Mouse (Mus musculus): Measurements from ENCODE around the gene Card14. TPM values are rescaled to one million over a fixed set of nuclear protein-coding genes. Genes with fewer than 3 reads are reported as not detected.
"Not testable (repeated sequence)": the region's sequence is repeated elsewhere in the genome, so short reads cannot be mapped to it uniquely, and the experiment has no call there.

Card14 gene
- polyA plus RNA-seq, 1 experiment from 2014 or later: 0.37 TPM

DNA sequence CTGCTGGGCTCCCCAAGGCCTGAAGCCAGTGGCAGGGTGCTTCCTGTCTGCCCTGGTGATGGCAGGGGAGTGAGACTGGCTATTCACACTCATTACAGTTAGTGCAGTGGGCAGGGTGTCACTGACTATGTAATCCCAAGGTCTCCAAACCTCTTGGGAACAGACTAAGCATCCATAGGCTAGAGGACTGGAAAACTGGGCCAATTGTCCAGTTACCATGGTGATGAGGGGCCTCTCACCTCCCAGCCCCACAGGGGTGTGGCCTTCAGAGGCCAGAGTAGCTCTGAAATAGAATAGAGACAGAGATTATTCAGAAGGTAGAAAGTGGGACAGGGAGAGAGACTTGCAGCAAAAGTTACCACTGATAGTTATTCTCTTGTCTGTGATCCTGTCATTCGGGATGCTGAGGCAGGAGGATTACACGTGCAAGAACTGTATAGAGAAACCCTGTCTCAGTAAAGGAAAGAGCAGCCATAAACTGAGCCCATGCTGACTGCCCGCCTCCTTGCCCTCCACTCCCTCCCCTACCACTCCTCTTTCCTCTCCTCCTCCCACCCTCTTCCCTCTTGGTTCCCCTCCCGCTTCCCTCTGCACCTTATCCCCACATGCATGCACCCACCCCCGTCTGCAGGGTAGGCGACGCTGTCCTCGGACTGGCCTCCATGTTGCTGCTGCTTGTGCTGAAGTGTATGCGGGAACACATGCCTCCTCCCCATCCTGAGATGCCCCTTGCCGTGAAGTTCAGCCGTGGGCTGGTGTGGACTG is 55.4 kb downstream of the Card14 start:
- H3K4me3 ChIP-seq: no peak overlapping the region
- H3K4me1 ChIP-seq: peaks cover 8% of the 10 kb centered on the region
- H3K27me3 ChIP-seq (replicated peaks): no peaks in the 10 kb centered on the region
- no peak for ATAC-seq (ENCODE audit: extremely low read depth, insufficient number of reproducible peaks, low FRiP score, low TSS enrichment)
- WGBS: 37% methylated on average over 11 of the region's 11 CpGs
- H3K36me3 ChIP-seq: peaks cover 76% of the 10 kb centered on the region
- H3K9ac ChIP-seq: no peak overlapping the region
- no peak overlapping the region for H3K27ac ChIP-seq (replicated peaks)
- H3K4me2 ChIP-seq: peak overlapping the region; percentile 5; the same call in 1 of the 2 replicates
- H3K9me3 ChIP-seq: peaks cover 4% of the 10 kb centered on the region; the same call in 1 of the 2 replicates

DNA sequence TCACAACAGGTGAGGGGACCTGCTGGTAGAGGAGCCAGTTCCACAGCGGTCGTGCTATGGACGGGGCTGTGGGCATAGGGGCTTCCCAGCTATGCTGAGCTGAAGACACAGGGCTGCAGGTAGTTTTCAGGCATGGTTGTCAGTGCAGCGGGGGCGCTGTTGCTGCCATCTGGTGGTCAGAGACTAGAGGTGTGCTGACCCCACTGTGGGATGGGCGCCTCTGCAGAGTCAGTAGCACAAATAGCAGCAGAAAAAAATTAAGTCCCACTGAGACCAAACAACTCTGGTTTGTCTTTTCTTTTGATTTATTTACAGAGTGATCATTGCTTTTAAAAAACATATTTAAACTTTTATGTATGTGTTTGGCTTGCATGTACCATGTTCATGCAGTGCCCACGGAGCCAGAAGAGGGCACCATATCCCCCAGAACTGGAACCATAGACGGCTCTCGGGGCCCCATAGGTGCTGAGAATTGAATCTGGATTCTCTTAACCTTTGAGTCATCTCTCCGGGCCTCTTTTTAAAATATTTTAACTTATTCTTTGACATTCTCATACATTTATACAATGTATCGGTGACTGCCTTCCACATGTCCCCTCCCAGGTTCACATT is 56.1 kb downstream of the Card14 start:
- ATAC-seq (ENCODE audit: extremely low read depth, insufficient number of reproducible peaks, low FRiP score, low TSS enrichment): no peak
- peaks cover 4% of the 10 kb centered on the region; the same call in 1 of the 2 replicates for H3K9me3 ChIP-seq
- H3K4me2 ChIP-seq: peak overlapping the region; percentile 5; the same call in 1 of the 2 replicates
- H3K36me3 ChIP-seq: peaks cover 74% of the 10 kb centered on the region
- 30% methylated on average over 11 of the region's 11 CpGs for WGBS
- H3K4me1 ChIP-seq: peaks cover 8% of the 10 kb centered on the region
- no peak overlapping the region for H3K9ac ChIP-seq
- no peaks in the 10 kb centered on the region for H3K27me3 ChIP-seq (replicated peaks)
- no peak overlapping the region for H3K27ac ChIP-seq (replicated peaks)
- no peak overlapping the region for H3K4me3 ChIP-seq

DNA sequence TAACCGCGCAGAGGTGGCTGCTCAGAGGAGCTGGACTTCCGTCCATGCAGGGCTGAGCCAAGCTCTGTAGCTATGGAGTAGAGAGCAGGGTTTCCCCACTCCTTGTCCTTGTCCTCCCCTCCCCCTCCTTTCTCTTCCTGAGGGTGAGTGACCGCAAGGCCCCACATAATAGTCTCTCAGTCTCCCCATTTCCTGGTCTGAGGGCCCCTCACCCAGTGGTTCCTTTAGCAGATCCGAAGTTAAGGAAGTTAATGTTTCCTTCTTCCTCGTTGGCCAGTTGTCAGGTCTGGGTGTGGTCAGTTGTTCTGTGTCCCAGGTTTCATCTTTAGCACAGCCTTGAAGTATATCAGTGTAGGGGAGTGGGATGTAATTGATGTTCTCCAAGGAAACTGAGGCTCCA is 67.9 kb downstream of the Card14 start:
- H3K27me3 ChIP-seq (replicated peaks): no peaks in the 10 kb centered on the region
- no peak for ATAC-seq (ENCODE audit: extremely low read depth, insufficient number of reproducible peaks, low FRiP score, low TSS enrichment)
- H3K9me3 ChIP-seq: no peaks in the 10 kb centered on the region
- no peak overlapping the region for H3K27ac ChIP-seq (replicated peaks)
- H3K4me3 ChIP-seq: no peak overlapping the region
- H3K4me1 ChIP-seq: peaks cover 8% of the 10 kb centered on the region; the same call in 1 of the 2 replicates
- WGBS: 69% methylated on average over 6 of the region's 6 CpGs
- H3K36me3 ChIP-seq: peaks cover 44% of the 10 kb centered on the region
- H3K9ac ChIP-seq: no peak overlapping the region
- H3K4me2 ChIP-seq: no peak overlapping the region

DNA sequence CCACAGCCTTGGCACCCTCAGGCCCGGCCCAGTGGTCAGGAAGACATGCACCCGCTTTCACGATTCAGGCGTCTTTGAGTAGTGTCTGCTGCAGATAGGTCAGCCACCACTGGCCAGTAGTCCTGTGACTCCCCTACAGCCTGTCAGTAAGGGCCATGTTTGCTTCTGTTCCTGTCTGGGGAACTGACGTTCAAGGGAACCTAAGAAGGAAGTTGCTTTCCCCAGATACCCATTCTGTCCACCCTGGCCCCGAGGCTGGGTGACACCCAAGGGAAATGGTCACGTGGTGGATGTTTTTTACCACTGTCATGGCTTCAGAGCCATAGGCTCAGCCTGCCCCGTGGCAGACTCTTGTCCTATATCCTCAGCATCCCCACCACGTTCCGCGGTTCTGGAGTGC is 69.8 kb downstream of the Card14 start:
- no peak for ATAC-seq (ENCODE audit: extremely low read depth, insufficient number of reproducible peaks, low FRiP score, low TSS enrichment)
- Histone ChIP-seq H3K4me3 (no peak overlapping the region), H3K9ac (no peak overlapping the region), H3K4me1 (peaks cover 20% of the 10 kb centered on the region), H3K4me2 (no peak overlapping the region), H3K36me3 (peaks cover 54% of the 10 kb centered on the region), H3K9me3 (no peaks in the 10 kb centered on the region), H3K27me3 (replicated peaks) (no peaks in the 10 kb centered on the region), H3K27ac (replicated peaks) (no peak overlapping the region)
- WGBS: 84% methylated on average over 11 of the region's 11 CpGs

DNA sequence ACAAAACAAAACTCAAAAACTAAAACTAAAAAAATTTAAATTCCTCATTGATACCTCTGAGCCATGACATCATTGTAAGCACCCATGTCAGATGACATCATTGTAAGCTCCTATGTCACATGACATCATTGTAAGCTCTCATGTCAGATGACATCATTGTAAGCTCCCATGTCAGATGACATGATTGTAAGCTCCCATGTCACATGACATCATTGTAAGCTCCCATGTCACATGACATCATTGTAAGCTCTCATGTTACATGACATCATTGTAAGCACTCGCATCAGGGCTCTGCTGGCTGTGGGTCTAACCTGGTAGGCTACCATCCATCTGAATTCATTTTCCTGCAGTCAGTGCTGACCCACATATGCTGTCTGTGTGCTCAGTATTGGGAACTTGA is 71.0 kb downstream of the Card14 start:
- Histone ChIP-seq H3K4me2 (no peak overlapping the region), H3K4me3 (no peak overlapping the region), H3K9ac (no peak overlapping the region), H3K9me3 (no peaks in the 10 kb centered on the region), H3K27me3 (replicated peaks) (no peaks in the 10 kb centered on the region), H3K27ac (replicated peaks) (no peak overlapping the region), H3K4me1 (peaks cover 20% of the 10 kb centered on the region), H3K36me3 (peaks cover 54% of the 10 kb centered on the region)
- ATAC-seq (ENCODE audit: extremely low read depth, insufficient number of reproducible peaks, low FRiP score, low TSS enrichment): no peak
- WGBS: 92% methylated on average over 1 of the region's 1 CpGs

DNA sequence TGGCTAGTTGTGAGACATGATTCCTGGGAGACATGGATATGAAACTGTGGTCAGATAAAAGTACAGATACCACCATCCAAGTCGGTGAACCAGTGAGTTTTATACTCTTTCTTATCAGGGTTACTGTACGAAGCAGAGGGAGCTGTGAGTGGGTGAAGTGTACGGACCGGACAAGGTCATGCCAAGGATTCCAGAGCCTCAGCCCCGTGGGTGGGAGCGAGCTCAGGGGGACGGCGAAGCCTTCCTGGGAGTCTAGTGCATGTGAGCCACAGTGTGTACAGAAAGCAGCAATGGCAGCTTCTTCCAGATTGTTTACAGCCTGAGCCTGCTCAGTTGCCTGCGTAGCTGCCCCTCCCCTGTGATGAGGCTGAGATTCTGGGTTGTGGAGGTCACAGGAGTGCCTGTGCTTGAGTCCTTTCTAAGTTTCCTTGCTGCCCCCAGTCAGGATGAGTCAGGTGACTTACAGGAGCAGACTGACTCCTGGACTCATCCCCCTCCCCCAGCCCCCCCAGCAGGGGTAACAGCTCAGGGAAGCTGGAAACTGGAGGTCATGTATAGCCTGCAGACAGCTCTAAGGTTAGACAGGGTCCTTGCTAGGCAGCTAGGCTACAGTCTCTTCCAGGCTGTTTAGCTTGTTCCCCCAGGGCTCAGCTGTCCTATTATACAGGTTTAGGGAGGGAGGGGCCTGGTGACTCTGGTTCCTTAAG is 74.2 kb downstream of the Card14 start:
- Histone ChIP-seq H3K4me3 (no peak overlapping the region), H3K36me3 (peaks cover 46% of the 10 kb centered on the region), H3K4me2 (0 out of 2 replicates have a peak overlapping the region, but pooled peaks have one; percentile 25), H3K4me1 (peaks cover 24% of the 10 kb centered on the region), H3K27ac (replicated peaks) (peak overlapping the region; percentile 79), H3K9me3 (no peaks in the 10 kb centered on the region), H3K9ac (peak overlapping the region; percentile 65), H3K27me3 (replicated peaks) (no peaks in the 10 kb centered on the region)
- ATAC-seq (ENCODE audit: extremely low read depth, insufficient number of reproducible peaks, low FRiP score, low TSS enrichment): peak; percentile 42; the same call in 1 of the 2 replicates
- WGBS: 29% methylated on average over 9 of the region's 9 CpGs

DNA sequence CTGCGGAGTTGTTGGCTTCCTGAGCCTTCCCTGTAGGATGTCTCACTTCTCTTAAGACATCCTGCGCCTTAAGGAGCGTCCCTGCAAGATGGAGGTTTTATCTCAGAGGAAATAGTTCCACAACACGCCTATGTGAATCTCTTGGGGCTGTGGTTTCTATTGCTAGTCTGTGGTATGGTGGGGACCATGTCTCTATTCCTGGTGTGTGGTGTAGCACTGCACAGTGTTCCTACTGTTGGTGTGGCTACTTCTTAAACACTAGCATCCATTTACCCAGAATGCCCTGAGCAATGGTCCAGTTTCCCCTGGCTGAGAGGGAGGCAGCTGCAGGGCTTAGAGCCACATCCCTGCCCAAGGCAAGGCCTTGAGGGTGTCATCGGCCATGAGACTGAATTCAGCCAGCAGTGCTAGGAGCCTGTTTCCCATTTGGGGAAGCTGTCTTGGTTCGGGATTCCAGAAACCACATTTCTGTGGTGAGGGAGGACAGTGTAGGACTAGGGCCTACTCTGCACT is 74.8 kb downstream of the Card14 start:
- ATAC-seq (ENCODE audit: extremely low read depth, insufficient number of reproducible peaks, low FRiP score, low TSS enrichment): no peak
- H3K4me2 ChIP-seq: no peak overlapping the region
- H3K4me1 ChIP-seq: peaks cover 30% of the 10 kb centered on the region
- H3K27ac ChIP-seq (replicated peaks): peak overlapping the region; percentile 79
- H3K9me3 ChIP-seq: no peaks in the 10 kb centered on the region
- WGBS: 64% methylated on average over 6 of the region's 6 CpGs
- H3K4me3 ChIP-seq: no peak overlapping the region
- peaks cover 40% of the 10 kb centered on the region for H3K36me3 ChIP-seq
- no peaks in the 10 kb centered on the region for H3K27me3 ChIP-seq (replicated peaks)
- peak overlapping the region; percentile 65 for H3K9ac ChIP-seq

DNA sequence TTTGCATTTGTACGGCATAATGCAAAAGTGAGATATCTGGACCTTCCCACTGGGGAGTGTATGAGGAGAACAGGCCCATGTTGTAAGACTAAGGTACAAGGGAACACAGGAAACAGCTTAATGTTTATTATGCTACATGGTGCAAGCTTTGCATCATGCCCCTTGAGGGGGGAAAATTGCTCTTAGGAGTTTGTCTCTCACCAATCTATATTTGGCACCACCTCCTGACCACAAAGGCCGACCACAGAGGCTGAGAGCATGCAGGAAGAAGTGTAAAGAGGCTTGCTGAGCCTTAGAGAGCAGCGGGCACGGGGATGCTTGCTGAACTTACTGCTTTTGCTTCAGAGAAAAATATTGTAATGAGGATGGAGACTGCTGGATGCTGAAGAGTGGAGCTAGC is 77.3 kb downstream of the Card14 start:
- peak overlapping the region; percentile 39; the same call in 1 of the 2 replicates for H3K27ac ChIP-seq (replicated peaks)
- WGBS: 38% methylated on average over 4 of the region's 4 CpGs
- H3K27me3 ChIP-seq (replicated peaks): no peaks in the 10 kb centered on the region
- H3K4me2 ChIP-seq: no peak overlapping the region
- H3K4me1 ChIP-seq: peaks cover 45% of the 10 kb centered on the region
- no peaks in the 10 kb centered on the region for H3K9me3 ChIP-seq
- H3K9ac ChIP-seq: peak overlapping the region; percentile 37; the same call in 1 of the 2 replicates
- H3K4me3 ChIP-seq: no peak overlapping the region
- H3K36me3 ChIP-seq: peaks cover 15% of the 10 kb centered on the region
- no peak for ATAC-seq (ENCODE audit: extremely low read depth, insufficient number of reproducible peaks, low FRiP score, low TSS enrichment)

DNA sequence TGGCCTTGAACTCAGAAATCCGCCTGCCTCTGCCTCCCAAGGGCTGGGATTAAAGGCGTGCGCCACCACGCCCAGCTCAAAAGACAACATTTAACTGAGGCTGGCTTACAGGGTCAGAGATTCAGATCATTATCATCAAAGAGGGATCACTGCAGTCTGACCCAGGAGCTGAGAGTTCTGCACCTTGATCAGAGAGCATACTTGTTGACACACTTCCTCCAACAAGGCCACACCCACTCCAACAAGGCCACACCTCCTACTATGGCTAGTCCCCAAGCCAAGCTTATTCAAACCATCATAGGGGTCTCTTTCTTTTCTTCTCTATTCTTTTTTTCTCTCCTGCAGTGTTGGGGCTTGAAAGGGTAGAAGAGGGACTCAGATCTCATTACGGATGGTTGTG is 78.7 kb downstream of the Card14 start:
- Histone ChIP-seq H3K4me2 (no peak overlapping the region), H3K36me3 (peaks cover under 1% of the 10 kb centered on the region; the same call in 1 of the 2 replicates), H3K27me3 (replicated peaks) (no peaks in the 10 kb centered on the region), H3K4me3 (no peak overlapping the region), H3K27ac (replicated peaks) (no peak overlapping the region), H3K9ac (no peak overlapping the region), H3K4me1 (peaks cover 49% of the 10 kb centered on the region), H3K9me3 (no peaks in the 10 kb centered on the region)
- WGBS: 90% methylated on average over 5 of the region's 5 CpGs
- ATAC-seq (ENCODE audit: extremely low read depth, insufficient number of reproducible peaks, low FRiP score, low TSS enrichment): no peak

DNA sequence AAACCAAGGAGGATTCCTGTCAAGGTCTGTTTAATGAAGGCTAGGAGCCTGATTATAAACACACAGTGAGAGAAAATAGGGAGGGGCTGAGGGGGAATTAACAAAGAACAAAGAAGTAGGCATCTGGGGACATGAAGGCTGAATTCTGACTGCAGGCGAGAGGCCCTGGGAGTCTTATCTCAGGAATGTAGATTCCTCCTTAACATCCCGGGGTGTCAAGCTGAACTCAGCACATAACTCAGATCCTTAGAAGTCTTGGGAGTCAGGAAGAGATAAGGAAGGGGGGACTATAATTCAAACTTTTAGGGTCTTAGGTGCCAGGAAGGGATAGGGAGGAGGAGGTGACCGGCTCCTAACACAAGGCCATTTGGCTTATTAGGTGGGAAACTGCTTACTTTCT is 79.7 kb downstream of the Card14 start:
- not testable (repeated sequence) for H3K9ac ChIP-seq; ATAC-seq (ENCODE audit: extremely low read depth, insufficient number of reproducible peaks, low FRiP score, low TSS enrichment); H3K27me3 ChIP-seq (replicated peaks); H3K9me3 ChIP-seq; H3K36me3 ChIP-seq; H3K4me3 ChIP-seq
- Histone ChIP-seq H3K4me2 (peak overlapping the region; percentile 30; the same call in 1 of the 2 replicates), H3K4me1 (peaks cover 49% of the 10 kb centered on the region), H3K27ac (replicated peaks) (peak overlapping the region; percentile 83)
- WGBS: 1% methylated on average over 3 of the region's 3 CpGs

DNA sequence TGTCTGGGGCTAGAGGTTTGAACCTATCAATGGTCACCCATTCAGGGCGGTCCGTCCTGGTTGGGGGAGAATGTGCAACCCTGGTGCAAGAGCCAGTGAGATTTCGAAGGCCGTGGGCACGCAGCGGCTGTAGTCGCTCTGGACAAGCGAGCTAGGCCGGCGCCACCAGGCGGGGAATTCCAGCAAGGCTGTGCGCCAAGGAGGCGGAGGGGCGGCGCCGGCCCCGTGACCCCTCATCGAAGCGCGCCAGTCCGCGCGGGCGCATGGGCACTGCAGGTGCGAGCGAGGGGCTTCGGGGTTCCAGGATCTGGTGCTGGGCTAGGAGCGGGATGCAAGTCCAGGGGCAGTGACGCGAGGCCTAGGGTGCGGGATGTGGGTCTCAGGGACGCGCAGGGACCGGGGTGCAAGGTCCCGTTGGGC is 82.3 kb downstream of the Card14 start:
- under 1% methylated on average over 35 of the region's 35 CpGs for WGBS
- no peaks in the 10 kb centered on the region for H3K36me3 ChIP-seq

More for the DNA sequence above, 82.3 kb downstream of the Card14 start:
- H3K4me3 ChIP-seq: peak overlapping the region; percentile 69
- peaks cover 62% of the 10 kb centered on the region for H3K4me1 ChIP-seq
- H3K4me2 ChIP-seq: peak overlapping the region; percentile 90
- peak; percentile 16; the same call in 1 of the 2 replicates for ATAC-seq (ENCODE audit: extremely low read depth, insufficient number of reproducible peaks, low FRiP score, low TSS enrichment)
- H3K9me3 ChIP-seq: no peaks in the 10 kb centered on the region
- peaks cover 8% of the 10 kb centered on the region for H3K27me3 ChIP-seq (replicated peaks)
- peak overlapping the region; percentile 97 for H3K27ac ChIP-seq (replicated peaks)
- H3K9ac ChIP-seq: peak overlapping the region; percentile 91

Data from heart, embryonic 13.5 days (tissue).